Mouse (Mus musculus) central nervous system, embryonic 18 days (tissue): ENCODE data around the gene Rfxap. TPM values are rescaled to one million over a fixed set of nuclear protein-coding genes. Genes with fewer than 3 reads are reported as not detected.

ENCODE experiments used
- polyA plus RNA-seq: library from polyadenylated mRNA; depleted of rRNA; stranded (reverse); fragments of >200 nt; gene quantifications from 2 replicates; pipeline ENCODE4 v1.2.3, GENCODE M21; 2012; rRNA removed

Rfxap gene
- polyA plus RNA-seq, result 78.4 and 79.2 TPM in 2 replicates

GRCm38 (mm10) chr3:54807666-54808217 is at the start of gene Rfxap:
Gene Rfxap, minus strand, starts transcription at chr3:54807791.

GRCm38 (mm10) chr3:54755145-54756041 is 52.2 kb downstream of the Rfxap start, which contains the start of gene Smad9:
Gene Smad9, plus strand, starts transcription at chr3:54755582.

Other genes starting within 250 kb of the Rfxap start
- gene Supt20, start 115.0 kb downstream of the Rfxap start, polyA plus RNA-seq, result 98.0 and 105 TPM in 2 replicates
- gene Gm21958, start 93.4 kb downstream of the Rfxap start, polyA plus RNA-seq, result not detected in 2 replicates
- 101 and 102 TPM in 2 replicates for gene Exosc8, start 72.4 kb downstream of the Rfxap start, polyA plus RNA-seq
- gene Alg5, start 72.3 kb downstream of the Rfxap start, polyA plus RNA-seq, result 38.6 and 41.2 TPM in 2 replicates
- 1.1 and 1.6 TPM in 2 replicates for gene Smad9, start 52.2 kb downstream of the Rfxap start, polyA plus RNA-seq
- gene Sertm1, start 108.1 kb upstream of the Rfxap start, polyA plus RNA-seq, result 13.9 and 14.2 TPM in 2 replicates
- 2.9 and 3.1 TPM in 2 replicates for gene Ccna1, start 247.7 kb upstream of the Rfxap start, polyA plus RNA-seq